Mouse (Mus musculus) neural tube, embryonic 10.5 days (tissue): ENCODE data around the gene Lamtor1.

ENCODE experiments used
- DNase-seq: peaks from one replicate; pipeline ENCODE4 v3.0.0-alpha.2; 2017; ENCODE audit warnings: low spot score; ENCODE audit errors: extremely low spot score

The Lamtor1 gene

GRCm38 (mm10) chr7:101905561-101906286 lies at the start of gene Lamtor1:
Gene Lamtor1 (plus strand): TSS chr7:101905904.
- peak; percentile 99 for DNase-seq

- no peak for DNase-seq
These were observed 48.6 kb upstream of the Lamtor1 start, which contains the start of gene Folr2 for GRCm38 (mm10) chr7:101857094-101857493. Gene Folr2 (minus strand): TSS chr7:101857194.

DNA sequence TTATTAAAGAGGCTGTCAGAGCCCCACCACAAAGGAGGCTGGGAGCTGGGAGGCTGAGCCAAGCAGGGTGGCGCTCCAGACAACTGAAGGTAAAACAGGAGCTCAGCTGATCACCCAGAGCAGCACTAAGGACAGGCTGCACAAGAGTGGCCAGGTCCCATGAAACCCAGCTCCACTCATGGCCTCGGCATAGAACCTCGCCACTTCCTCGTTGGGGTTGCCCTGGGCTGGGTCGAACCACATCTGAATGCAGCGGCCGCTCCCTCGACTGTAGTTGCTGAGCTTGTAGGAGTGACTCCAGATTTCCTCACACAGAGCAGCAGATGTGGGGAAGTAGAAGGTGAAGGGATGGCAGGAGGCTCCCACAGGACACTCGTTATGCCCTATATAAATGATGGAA lies 47.3 kb upstream of the Lamtor1 start:
- no peak for DNase-seq

- no peak for DNase-seq
These were observed 44.7 kb upstream of the Lamtor1 start for GRCm38 (mm10) chr7:101860978-101861377.

DNA sequence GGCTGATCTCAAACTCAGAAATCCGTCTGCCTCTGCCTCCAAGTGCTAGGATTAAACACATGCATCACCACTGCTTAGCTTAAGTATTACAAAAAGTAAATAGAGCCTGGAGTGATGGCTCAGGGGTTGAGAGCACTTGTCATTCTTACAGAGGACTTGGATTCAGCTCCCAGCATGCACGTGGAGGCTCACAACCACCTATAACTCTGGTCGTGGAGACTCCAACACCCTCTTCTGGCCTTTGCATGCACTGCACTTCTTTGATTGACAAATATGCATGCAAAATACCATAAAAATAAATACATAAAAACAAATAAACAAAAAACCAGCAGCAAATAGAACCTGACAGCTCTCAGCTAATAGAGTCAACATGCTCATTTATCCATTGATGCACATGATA lies 43.4 kb upstream of the Lamtor1 start:
- DNase-seq = no peak

GRCm38 (mm10) chr7:101863415-101863814 lies 42.3 kb upstream of the Lamtor1 start, which contains the start of gene Anapc15:
Gene Anapc15 (plus strand): TSS chr7:101863715.
- DNase-seq = no peak

DNA sequence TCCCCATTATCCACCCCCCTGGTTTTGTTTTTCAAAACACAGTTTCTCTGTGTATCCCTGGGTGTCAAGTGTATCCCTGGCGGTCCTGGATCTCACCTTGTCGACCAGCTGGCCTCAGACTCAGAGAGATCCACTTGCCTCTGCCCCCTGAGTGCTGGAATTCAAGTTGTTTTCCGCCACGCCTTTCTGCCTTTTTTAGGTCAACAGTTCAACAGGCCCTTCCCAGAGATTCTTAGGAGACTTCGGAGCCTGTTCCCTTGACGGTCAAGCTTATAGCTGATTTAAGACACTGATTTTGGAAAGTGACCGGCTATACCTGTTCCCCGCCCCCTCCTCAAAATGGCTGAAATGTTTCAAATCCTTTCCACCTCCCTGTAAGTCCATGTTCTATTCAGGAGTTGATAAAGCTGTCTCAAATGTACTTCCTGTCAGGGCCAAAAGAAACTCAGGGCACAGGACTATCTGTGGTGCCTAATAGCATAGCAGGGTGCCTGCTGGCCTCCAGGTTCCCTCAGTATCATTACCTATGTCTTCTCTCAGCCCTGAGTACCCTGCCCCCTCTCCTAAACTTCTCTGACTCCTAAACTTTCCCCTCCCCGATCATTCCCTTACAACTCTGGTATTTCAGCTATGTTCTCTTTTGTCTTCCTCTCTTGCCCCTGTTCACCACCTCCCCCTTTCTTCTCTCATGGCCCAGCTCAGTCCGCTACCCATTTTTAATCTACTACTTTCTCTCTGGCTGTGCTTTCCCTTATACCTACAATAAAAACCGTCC lies 39.0 kb upstream of the Lamtor1 start:
- no peak for DNase-seq

DNA sequence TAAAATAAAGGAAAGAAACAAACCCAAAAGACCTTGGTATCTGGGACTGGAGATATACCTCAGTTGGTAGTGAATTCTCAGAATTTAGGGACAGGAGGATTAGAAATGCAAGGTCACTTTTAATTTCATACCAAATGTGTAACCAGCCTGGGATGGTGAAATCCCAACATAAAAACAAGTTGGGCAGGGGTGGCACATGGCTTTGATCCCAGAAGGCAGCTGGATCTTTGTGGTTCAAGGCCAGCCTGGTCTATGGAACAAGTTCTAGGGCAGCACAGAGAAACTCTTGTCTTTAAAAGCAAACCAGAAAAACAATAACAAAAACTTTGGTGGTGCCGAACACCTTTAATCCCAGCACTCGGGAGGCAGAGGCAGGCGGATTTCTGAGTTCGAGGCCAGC lies 38.2 kb upstream of the Lamtor1 start:
- DNase-seq = no peak

GRCm38 (mm10) chr7:101868241-101869162 lies 37.2 kb upstream of the Lamtor1 start:
- DNase-seq = no peak

DNA sequence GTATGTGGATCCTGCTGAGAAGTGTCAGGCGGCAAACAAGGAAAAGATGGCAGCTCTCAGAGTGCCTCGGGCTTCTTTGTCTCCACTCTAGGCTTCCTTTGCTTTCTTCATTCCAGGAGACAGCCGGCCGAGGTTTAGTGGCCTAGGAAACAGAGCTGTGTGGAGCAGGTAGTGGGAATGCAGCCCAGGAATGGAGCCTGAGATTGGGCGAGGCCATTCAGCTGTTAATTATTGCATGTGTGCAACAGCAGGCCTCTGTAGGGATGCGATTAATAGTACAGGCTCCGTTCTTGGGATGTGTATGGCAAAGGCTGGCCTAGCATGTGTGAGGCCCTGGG lies 36.6 kb upstream of the Lamtor1 start:
- DNase-seq = no peak

DNA sequence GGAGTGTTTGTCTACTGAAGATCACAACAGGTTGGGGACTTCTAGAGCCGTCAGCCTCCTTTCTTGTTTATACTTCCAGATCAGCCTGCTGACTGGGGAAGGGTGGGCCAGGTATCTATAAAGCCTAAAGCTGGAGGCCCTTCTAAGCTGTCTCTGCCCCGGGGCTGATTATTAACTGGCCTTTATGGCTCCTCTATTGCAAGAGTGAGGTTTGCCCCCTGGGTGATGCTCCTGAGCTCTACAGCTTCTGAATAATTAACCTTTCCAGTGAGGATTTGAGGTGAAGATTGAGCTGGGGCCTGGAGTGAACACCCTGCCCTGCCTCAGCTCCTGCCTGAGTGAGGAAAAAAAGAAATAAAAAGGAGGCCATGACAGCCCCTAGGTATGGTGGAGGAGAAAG lies 35.1 kb upstream of the Lamtor1 start, which contains the start of gene Folr1:
TSS of gene Folr1 (minus strand) at position 160 of the 400 bp plus-strand sequence.
- no peak for DNase-seq

- no peak for DNase-seq
These were observed 34.4 kb upstream of the Lamtor1 start for GRCm38 (mm10) chr7:101871296-101871695.

DNA sequence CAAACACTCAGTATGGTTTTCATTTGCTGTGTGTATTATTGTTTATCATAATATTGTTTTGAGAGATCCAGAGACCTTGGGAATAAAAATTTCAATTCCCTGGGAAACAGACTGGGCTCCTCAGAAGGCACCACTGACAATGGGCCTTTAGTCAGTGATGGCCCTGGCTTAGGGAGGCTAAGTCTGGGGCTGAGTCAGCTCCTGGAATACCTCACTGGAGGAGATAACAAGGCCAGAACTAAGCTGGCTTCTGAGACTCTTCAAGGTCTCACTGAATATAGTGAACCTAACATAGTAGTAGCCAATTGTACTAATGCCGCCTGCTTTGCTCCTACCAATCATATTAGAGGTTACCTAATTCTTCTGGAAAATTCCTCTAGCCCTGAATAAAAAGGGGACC lies 29.7 kb upstream of the Lamtor1 start:
- DNase-seq = no peak

DNA sequence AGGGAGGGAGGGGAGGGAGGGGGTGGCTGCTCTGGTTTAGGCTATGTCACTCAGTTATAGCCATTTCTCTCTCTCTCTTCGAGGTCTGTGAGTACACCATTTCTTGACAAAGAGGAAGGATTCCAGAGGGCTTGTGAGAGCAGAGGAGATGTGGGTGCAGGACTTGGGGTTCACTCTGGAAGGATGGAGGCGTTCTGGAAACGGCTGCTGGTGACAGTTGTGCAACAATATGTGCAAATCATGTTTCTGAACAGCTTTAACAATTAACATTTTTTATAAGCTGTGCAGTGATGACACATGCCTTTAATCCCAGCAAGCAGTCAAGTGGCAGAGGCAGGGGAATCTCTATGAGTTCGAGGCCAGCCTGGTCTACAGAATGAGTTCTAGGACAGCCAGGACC lies 24.8 kb upstream of the Lamtor1 start:
- no peak for DNase-seq

DNA sequence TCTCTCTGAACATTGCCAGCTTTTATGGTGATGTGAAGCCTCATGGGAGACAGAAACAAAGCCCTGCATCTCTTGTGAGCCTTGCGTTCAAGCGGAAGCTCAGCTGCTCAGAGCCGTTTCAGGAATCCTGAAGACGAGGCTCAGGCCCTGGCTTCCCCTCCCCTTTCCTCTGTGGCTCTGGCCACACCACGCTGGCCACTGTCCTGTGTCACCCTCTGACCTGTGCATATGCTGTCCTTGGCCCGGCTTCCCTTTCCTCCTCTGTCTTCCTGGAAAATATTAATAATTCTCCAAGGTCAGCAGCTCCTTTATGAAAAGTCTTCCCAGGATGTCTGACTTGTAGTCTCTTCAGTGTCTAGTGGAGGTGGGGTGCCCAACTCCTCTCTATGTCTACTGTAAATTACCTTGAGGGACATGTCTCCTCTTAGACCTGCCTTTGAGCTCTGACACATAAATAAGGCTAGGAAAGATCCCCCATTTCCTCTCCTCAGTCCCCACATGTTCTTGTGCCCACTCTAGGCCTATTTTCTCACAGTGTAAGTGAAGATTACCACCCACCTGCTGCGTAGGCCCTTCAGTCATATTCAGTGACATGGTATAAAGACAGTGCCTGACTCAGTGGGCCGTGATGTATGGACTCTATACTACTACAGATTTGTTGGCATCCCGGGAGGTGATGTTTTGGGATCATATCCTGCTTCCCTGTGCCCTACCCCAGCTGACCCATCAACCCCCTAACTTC lies 23.1 kb upstream of the Lamtor1 start:
- DNase-seq = no peak

DNA sequence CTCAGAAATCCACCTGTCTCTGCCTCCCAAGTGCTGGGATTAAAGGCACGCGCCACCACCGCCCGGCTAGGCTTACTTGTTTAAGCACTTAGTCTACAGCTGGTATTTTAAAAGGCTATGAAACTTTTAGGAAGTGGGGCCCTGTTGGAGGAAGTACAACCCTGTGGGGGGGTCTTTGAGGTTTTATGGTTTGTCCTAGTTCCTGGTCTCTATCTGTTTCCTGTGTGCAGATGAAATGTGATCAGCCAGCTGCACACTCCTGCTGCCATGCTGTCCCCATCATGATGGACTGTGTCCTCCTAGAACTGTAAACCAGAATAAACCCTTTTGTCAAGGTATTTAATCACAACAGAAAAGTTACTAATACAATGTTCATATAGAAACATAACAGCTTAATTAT lies 21.5 kb upstream of the Lamtor1 start:
- no peak for DNase-seq

DNA sequence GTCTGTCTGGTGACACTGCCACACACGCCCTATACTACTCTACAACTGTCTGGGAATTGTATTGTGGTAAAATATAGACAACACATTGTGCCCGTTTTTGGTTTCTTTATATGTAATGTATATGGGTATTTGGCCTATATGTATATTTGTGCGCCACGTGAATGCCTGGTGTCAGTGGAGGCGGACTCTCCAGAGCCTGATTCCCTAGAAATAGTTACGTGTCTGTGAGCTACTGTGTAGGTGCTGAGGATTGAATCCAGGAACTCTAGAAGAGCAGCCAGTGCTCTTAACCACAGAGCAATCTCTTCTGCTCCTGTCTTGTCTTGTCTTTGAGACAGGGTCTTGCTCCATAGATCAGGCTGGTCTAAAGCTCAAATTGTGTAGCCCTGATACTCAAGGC lies 19.4 kb upstream of the Lamtor1 start:
- DNase-seq = no peak

DNA sequence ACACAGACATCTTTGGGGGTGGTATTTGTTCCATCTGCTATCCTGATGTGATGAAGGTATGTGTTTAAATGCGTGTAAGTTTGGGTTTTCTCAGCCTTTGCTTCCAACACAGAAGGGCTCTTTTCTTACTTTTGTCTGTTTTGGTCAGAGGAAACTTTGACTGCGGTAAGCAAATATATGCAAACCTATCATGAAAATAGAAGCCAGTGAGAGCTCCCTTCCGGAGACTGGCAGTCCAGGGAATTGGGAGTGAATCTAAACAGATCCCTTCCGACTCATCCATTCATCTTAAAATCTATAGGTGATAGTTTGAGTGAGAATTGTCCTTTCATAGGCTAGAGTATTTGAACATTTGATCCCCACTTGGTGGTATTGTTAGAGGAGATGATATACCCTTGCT lies 17.2 kb upstream of the Lamtor1 start:
- no peak for DNase-seq

DNA sequence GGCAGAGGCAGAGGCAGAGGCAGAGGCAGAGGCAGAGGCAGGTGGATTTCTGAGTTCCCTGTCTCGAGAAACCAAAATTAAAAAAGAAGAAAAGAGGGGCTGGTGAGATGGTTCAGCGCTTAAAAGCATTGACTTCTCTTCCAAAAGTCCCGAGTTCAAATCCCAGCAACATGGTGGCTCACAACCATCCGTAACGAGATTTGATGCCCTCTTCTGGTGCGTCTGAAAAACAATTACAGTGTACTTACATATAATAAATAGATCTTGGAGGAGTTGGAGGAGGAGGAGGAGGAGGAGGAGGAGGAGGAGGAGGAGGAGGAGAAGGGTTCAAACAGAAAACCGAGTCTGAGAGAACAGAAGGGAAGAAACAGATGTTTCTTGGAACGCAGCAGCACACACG lies 10.0 kb upstream of the Lamtor1 start:
- DNase-seq = no peak

GRCm38 (mm10) chr7:101896104-101897066 lies 9.3 kb upstream of the Lamtor1 start:
- DNase-seq = peak; percentile 95
